Mouse (Mus musculus): ENCODE results near the gene Amd1. TPM values are rescaled to one million over a fixed set of nuclear protein-coding genes. Genes with fewer than 3 reads are reported as not detected.

The Amd1 gene
- polyA plus RNA-seq, 1 experiment: 14.9 TPM

DNA sequence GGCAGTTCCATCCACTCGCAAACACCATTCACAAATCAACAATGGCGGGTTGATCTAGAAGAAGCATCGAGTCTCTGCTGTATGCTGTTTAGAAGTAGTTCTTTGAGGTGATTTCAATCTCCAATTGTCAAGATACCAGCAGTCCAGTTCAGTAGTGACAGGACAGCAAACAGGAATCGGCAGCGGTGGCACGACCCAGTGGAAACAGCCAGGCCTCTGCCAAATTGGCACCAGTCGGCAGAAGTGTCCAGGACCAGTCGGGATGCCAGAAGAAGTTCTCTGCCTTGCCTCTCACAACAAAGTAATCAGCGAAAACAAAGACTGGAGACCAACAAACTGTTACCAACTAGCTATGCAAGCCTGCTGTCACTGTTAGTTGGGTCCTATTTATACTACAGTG, 18.4 kb downstream of the Amd1 start:
- WGBS: 92% methylated on average over 9 of the region's 9 CpGs
- no peak overlapping the region for H3K4me3 ChIP-seq (replicated peaks; ENCODE audit: extremely low read depth, low read depth, low read length)
- H3K4me1 ChIP-seq (ENCODE audit: control insufficient read depth, insufficient read depth, low read length): no peaks in the 10 kb centered on the region
- TF ChIP-seq CTCF (IDR thresholded peaks at IDR 0.05; ENCODE audit: insufficient read depth, low read length): no peak
- no peak for TF ChIP-seq POLR2A (IDR thresholded peaks at IDR 0.05; ENCODE audit: borderline replicate concordance, extremely low read depth, low read depth, low read length)
- DNase-seq: no peak

DNA sequence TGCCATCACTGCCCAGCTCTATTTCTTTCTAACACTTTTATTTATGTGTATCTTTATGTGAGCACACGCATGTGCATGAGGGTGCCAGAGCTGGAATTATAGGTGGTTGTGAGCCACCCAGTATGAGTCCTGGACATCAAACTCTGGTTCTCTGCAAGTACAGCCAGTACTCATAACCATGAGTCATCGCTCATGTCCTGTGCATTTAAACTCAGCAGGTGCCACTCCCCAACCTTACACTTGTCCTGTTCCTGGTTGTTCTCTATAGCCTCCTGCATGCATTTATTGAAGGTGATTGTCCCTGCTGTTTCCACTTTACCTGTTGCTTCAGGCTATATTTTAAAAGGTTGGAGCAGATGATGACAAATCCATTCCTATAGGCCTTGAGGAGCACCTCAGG, 20.4 kb downstream of the Amd1 start:
- WGBS: 98% methylated on average over 2 of the region's 2 CpGs
- TF ChIP-seq CTCF (IDR thresholded peaks at IDR 0.05; ENCODE audit: insufficient read depth, low read length) (no peak), POLR2A (IDR thresholded peaks at IDR 0.05; ENCODE audit: borderline replicate concordance, extremely low read depth, low read depth, low read length) (no peak)
- H3K4me3 ChIP-seq (replicated peaks; ENCODE audit: extremely low read depth, low read depth, low read length): no peak overlapping the region
- no peak for DNase-seq
- no peaks in the 10 kb centered on the region for H3K4me1 ChIP-seq (ENCODE audit: control insufficient read depth, insufficient read depth, low read length)

DNA sequence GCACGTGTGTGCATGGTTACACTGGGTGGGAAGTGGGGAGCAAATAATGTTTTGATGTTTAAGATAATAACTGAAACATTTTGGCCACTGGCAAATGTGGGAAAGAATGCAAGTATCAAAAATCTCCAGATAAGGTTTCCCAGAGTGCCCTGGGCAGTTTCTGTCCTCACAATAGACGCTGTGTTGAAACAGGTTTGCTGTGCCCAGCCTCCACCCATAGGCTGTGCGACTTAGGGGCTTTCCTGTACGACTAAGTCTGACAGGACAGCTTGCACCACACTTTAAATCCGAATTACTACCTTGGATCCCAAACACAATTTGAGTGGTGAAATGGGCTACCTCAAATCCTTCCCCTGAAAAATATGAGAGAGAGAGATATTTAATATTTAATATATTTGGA, 23.7 kb downstream of the Amd1 start:
- WGBS: 47% methylated on average over 5 of the region's 5 CpGs
- H3K4me3 ChIP-seq (replicated peaks; ENCODE audit: extremely low read depth, low read depth, low read length): no peak overlapping the region
- DNase-seq: no peak
- TF ChIP-seq CTCF (IDR thresholded peaks at IDR 0.05; ENCODE audit: insufficient read depth, low read length): no peak
- TF ChIP-seq POLR2A (IDR thresholded peaks at IDR 0.05; ENCODE audit: borderline replicate concordance, extremely low read depth, low read depth, low read length): no peak
- no peaks in the 10 kb centered on the region for H3K4me1 ChIP-seq (ENCODE audit: control insufficient read depth, insufficient read depth, low read length)

DNA sequence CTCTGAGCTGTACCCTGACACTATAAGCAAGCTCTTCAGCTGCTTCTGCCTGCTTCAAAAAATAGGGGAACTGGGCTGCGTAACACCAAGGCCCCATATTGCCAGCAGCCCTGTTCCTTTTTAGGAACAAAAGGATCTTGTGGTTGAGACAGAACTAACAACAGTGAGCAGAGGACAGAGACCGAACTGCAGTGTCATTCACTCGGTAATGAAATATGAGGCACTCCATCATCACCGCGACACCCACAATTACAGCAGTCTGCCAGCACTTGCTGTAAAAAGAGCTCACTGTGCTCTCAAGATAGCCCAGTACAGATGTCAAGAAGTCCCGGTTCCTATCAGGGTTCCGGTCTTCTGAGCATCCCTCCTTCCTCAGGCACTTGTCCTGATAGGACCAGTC, 26.0 kb downstream of the Amd1 start:
- 61% methylated on average over 7 of the region's 7 CpGs for WGBS
- TF ChIP-seq POLR2A (IDR thresholded peaks at IDR 0.05; ENCODE audit: borderline replicate concordance, extremely low read depth, low read depth, low read length) (no peak), CTCF (IDR thresholded peaks at IDR 0.05; ENCODE audit: insufficient read depth, low read length) (no peak)
- Histone ChIP-seq H3K4me3 (replicated peaks; ENCODE audit: extremely low read depth, low read depth, low read length) (no peak overlapping the region), H3K4me1 (ENCODE audit: control insufficient read depth, insufficient read depth, low read length) (no peaks in the 10 kb centered on the region)
- no peak for DNase-seq

DNA sequence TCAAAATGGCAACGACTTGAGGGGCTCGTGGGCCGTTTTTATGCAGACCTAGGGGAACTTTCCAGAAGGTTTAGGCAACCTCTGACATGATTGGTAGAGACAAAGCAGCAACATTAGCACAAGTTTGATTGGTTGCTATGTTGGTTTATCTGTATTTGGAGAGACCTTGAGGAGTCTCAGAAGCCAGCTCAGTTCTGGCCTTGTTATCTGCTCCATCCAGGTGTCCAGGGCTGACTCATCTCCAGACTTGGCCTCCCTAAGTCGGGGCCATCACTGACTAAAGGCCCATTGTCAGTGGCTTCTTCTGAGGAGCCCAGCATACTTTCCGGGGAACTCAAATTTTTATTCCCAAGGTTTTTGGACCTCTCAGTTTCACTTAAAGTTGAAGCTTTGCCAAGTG, 28.0 kb downstream of the Amd1 start:
- H3K4me1 ChIP-seq (ENCODE audit: control insufficient read depth, insufficient read depth, low read length): no peaks in the 10 kb centered on the region
- H3K4me3 ChIP-seq (replicated peaks; ENCODE audit: extremely low read depth, low read depth, low read length): no peak overlapping the region
- no peak for TF ChIP-seq CTCF (IDR thresholded peaks at IDR 0.05; ENCODE audit: insufficient read depth, low read length)
- no peak for TF ChIP-seq POLR2A (IDR thresholded peaks at IDR 0.05; ENCODE audit: borderline replicate concordance, extremely low read depth, low read depth, low read length)
- DNase-seq: no peak
- 70% methylated on average over 5 of the region's 5 CpGs for WGBS

DNA sequence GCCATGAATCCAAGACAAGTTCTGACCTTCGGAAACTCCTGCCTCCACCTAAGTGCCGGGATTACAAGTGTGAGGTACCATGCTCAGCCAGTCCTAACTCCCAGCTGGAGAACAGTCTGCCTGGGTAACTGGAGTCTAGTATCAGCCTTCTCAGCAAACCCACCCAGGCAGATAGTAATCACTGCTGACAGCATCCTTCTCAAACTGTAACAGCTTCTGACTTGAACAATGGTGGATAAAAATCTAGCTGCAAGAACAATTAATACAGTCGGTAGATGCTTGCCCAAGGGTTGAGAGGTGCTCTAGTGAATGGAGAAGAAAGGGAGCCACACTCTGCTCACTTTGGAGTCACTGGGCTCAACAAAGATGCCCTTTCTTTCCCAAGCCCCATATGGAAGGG, 30.8 kb downstream of the Amd1 start:
- Histone ChIP-seq H3K4me3 (replicated peaks; ENCODE audit: extremely low read depth, low read depth, low read length) (no peak overlapping the region), H3K4me1 (ENCODE audit: control insufficient read depth, insufficient read depth, low read length) (no peaks in the 10 kb centered on the region)
- DNase-seq: no peak
- TF ChIP-seq POLR2A (IDR thresholded peaks at IDR 0.05; ENCODE audit: borderline replicate concordance, extremely low read depth, low read depth, low read length) (no peak), CTCF (IDR thresholded peaks at IDR 0.05; ENCODE audit: insufficient read depth, low read length) (no peak)
- WGBS: 89% methylated on average over 3 of the region's 3 CpGs

DNA sequence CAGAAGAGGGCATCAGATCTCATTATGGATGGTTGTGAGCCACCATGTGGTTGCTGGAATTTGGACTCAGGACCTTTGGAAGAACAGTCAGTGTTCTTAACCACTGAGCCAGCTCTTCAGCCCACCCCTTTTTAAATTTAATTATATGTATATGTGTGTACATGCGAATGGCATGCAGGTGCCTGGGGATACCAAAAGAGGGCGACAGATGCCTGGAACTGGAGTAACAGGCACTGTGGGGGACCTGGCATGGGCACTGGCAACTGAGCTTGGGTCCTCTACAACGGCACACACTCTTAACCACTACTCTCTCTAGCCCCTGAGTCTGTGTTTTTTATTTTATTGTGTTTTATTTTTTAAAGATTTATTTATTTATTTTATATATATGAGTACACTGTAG, 37.1 kb downstream of the Amd1 start:
- 87% methylated on average over 3 of the region's 3 CpGs for WGBS
- no peak for TF ChIP-seq POLR2A (IDR thresholded peaks at IDR 0.05; ENCODE audit: borderline replicate concordance, extremely low read depth, low read depth, low read length)
- TF ChIP-seq CTCF (IDR thresholded peaks at IDR 0.05; ENCODE audit: insufficient read depth, low read length): no peak
- DNase-seq: no peak

DNA sequence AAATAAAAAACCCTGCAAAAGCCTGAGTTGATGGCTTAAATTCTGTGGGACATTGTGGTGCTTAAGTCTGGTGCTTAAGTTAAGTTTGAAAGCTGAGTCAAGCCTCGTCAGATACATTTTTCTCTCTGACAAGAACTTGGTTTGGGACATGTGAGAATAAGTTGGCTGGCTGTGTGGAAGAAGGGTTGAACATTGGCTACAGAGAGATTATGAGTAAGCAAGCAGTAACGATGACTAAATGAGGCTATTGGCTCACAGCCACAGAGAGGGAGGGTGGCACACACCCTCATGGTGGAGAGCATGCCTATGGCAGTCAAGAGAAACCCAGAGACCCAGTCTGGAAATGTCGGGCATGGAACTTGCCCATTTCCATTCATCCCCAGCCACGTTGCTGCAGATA, 38.3 kb downstream of the Amd1 start:
- 67% methylated on average over 4 of the region's 4 CpGs for WGBS

More for the DNA sequence above, 37.1 kb downstream of the Amd1 start:
- no peak overlapping the region for H3K4me3 ChIP-seq (replicated peaks; ENCODE audit: extremely low read depth, low read depth, low read length)
- H3K4me1 ChIP-seq (ENCODE audit: control insufficient read depth, insufficient read depth, low read length): no peaks in the 10 kb centered on the region

DNA sequence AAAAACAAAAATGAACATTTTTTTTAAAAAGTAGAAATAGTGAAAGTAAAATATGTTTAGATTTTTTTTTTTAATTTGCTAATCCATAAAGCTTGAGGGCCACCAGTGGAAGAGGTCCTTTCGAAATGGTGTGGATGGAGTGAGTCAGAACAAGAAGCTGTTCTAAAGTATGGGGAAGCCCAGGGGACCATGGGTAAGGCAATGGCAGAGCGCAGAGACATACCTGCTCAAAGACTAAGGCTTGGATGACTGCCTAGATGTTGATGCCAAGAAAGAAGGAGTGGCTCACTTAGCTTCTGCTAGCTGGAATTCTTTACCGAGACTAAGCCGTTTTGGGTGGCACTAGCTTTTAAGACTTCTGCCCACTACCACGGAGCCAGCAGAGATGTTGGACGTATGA, 39.8 kb downstream of the Amd1 start:
- TF ChIP-seq POLR2A (IDR thresholded peaks at IDR 0.05; ENCODE audit: borderline replicate concordance, extremely low read depth, low read depth, low read length): no peak
- no peak for TF ChIP-seq CTCF (IDR thresholded peaks at IDR 0.05; ENCODE audit: insufficient read depth, low read length)
- Histone ChIP-seq H3K4me1 (ENCODE audit: control insufficient read depth, insufficient read depth, low read length) (no peaks in the 10 kb centered on the region; the same call in 1 of the 2 replicates), H3K4me3 (replicated peaks; ENCODE audit: extremely low read depth, low read depth, low read length) (no peak overlapping the region)
- DNase-seq: no peak
- WGBS: 65% methylated on average over 6 of the region's 6 CpGs

More for the DNA sequence above, 38.3 kb downstream of the Amd1 start:
- H3K4me1 ChIP-seq (ENCODE audit: control insufficient read depth, insufficient read depth, low read length): no peaks in the 10 kb centered on the region; the same call in 1 of the 2 replicates
- DNase-seq: no peak
- no peak for TF ChIP-seq CTCF (IDR thresholded peaks at IDR 0.05; ENCODE audit: insufficient read depth, low read length)
- no peak for TF ChIP-seq POLR2A (IDR thresholded peaks at IDR 0.05; ENCODE audit: borderline replicate concordance, extremely low read depth, low read depth, low read length)
- H3K4me3 ChIP-seq (replicated peaks; ENCODE audit: extremely low read depth, low read depth, low read length): no peak overlapping the region

DNA sequence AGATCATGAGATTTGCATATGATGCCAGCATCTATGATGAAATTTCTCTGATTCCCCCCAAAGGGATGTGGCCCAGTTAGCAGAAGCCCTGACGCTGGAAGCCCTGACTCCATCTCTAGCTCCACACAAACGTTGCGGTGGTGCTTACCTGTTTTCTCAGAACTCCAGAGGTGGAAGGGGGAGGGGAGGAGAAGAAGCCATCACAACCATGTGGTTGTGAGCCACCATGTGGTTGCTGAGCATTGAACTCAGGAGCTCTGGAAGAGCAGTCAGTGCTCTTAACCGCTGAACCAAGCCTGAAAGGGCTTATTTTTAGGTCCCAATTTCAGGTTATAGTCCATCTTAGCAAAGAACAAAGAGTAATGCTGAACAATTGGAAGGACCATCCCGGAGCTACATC, 41.7 kb downstream of the Amd1 start:
- WGBS: 67% methylated on average over 5 of the region's 5 CpGs
- H3K4me3 ChIP-seq (replicated peaks; ENCODE audit: extremely low read depth, low read depth, low read length): no peak overlapping the region
- DNase-seq: no peak
- TF ChIP-seq POLR2A (IDR thresholded peaks at IDR 0.05; ENCODE audit: borderline replicate concordance, extremely low read depth, low read depth, low read length) (no peak), CTCF (IDR thresholded peaks at IDR 0.05; ENCODE audit: insufficient read depth, low read length) (no peak)
- H3K4me1 ChIP-seq (ENCODE audit: control insufficient read depth, insufficient read depth, low read length): peaks cover 3% of the 10 kb centered on the region
